Mouse (Mus musculus) gastrocnemius, adult 18-20 months (tissue): ENCODE results near the gene Tmem107. TPM values are rescaled to one million over a fixed set of nuclear protein-coding genes. Genes with fewer than 3 reads are reported as not detected.

Experiments used
- DNase-seq: peaks from one replicate; pipeline ENCODE4 v3.0.0; 2021; ENCODE audit warnings: low spot score
- total RNA-seq, 2 experiments: library from RNA; stranded (reverse); gene quantifications; 2 replicates each; pipeline ENCODE4 v1.2.3; 2021

Tmem107 gene
- total RNA-seq, 2 experiments from 2014 or later = 3.5 to 3.7 TPM

DNA sequence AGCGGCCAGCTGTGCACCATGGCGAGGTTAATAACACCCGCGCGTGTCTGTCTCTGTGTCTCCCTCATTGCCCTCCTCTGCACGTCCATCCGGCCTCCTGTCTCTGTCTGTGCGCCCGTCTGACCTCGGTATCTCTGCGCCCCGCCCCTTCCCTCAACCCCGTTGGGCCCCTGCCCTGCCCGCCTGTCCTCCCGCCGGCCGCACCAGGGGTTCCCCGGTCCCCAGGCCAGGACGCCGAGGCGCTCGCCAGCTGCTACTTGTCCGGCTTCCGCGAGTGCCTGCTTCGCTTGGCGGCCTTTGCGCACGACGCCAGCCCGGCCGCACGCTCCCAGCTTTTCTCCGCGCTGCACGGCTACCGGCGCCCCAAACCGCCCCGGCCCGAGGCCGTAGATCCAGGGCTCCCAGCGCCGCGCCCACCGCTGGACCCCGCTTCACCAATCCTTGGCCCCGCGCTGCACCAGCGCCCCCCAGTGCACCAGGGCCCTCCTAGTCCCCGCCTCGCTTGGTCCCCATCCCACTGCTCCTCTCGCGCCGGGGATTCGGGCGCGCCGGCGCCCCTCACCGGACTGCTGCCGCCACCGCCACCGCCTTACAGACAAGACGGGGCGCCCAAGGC is 51.8 kb downstream of the Tmem107 start, which contains the start of gene 9130213A22Rik:
9130213A22Rik (minus strand) TSS at position 254 of the 616 bp plus-strand sequence.
- DNase-seq = peak; percentile 90

Other genes starting within 250 kb of the Tmem107 start
- gene Ndel1, start 198.9 kb upstream of the Tmem107 start, total RNA-seq = 100 to 1,000 TPM in 1 of 2 experiments, 10 to 100 TPM in 1; 78.2 to 106 TPM
- gene Rnf222, start 182.3 kb upstream of the Tmem107 start, total RNA-seq = not detected
- gene Rpl26, start 169.2 kb upstream of the Tmem107 start, total RNA-seq = 100 to 1,000 TPM; 639 to 682 TPM
- gene Odf4, start 143.7 kb upstream of the Tmem107 start, total RNA-seq = not detected
- gene Arhgef15, start 113.3 kb upstream of the Tmem107 start, total RNA-seq = 1 to 10 TPM; 5.8 to 9.7 TPM
- 1 to 10 TPM; 4.8 to 5.2 TPM for gene Slc25a35, start 102.7 kb upstream of the Tmem107 start, total RNA-seq
- 10 to 100 TPM; 59.5 to 62.4 TPM for gene Rangrf, start 95.6 kb upstream of the Tmem107 start, total RNA-seq
- gene Pfas, start 62.3 kb upstream of the Tmem107 start, total RNA-seq = 1 to 10 TPM; 7.0 to 9.6 TPM
- gene Ctc1, start 54.9 kb upstream of the Tmem107 start, total RNA-seq = 1 to 10 TPM; 9.4 to 9.5 TPM
- gene Aurkb, start 25.2 kb upstream of the Tmem107 start, total RNA-seq = not detected
- 10 to 100 TPM; 20.0 to 23.5 TPM for gene Borcs6, start 11.1 kb upstream of the Tmem107 start, total RNA-seq
- 10 to 100 TPM; 37.4 to 39.3 TPM for gene Vamp2, start 17.7 kb downstream of the Tmem107 start, total RNA-seq
- gene Per1, start 24.4 kb downstream of the Tmem107 start, total RNA-seq = 10 to 100 TPM; 41.9 to 72.2 TPM
- gene Hes7, start 49.6 kb downstream of the Tmem107 start, total RNA-seq = not detected
- not detected for gene 9130213A22Rik, start 51.8 kb downstream of the Tmem107 start, total RNA-seq
- not detected for gene Aloxe3, start 55.1 kb downstream of the Tmem107 start, total RNA-seq
- gene Alox12b, start 86.2 kb downstream of the Tmem107 start, total RNA-seq = not detected
- gene Alox8, start 127.0 kb downstream of the Tmem107 start, total RNA-seq = not detected
- gene Gucy2e, start 166.2 kb downstream of the Tmem107 start, total RNA-seq = not detected